Mouse (Mus musculus) forebrain, embryonic 13.5 days (tissue): ENCODE measurements around the gene Mbl2. TPM values are rescaled to one million over a fixed set of nuclear protein-coding genes. Genes with fewer than 3 reads are reported as not detected.
A peak's percentile ranks its signal among the peaks of the same experiment; 100 is the strongest.
"Not testable (repeated sequence)": the region's sequence is repeated elsewhere in the genome, so short reads cannot be mapped to it uniquely, and the experiment has no call there.

Source experiments
- ATAC-seq: fragments of 200-750 bp; cut with Nextera tagmentation; 2 replicates; pipeline ENCODE4 v1.8.0; 2017
- H3K27ac ChIP-seq: fragments of 300-500 bp; sonication (generic); 2 replicates; pipeline ENCODE4 v1.5.1; 2015; ENCODE audit warnings: inconsistent platforms, mild to moderate bottlenecking, moderate library complexity
- H3K27me3 ChIP-seq: fragments of 300-500 bp; sonication (generic); 2 replicates; pipeline ENCODE4 v1.6.1; 2015; ENCODE audit warnings: mild to moderate bottlenecking, inconsistent platforms
- H3K36me3 ChIP-seq: fragments of 300-500 bp; sonication (generic); 2 replicates; pipeline ENCODE4 v1.6.1; 2015; ENCODE audit warnings: mild to moderate bottlenecking, inconsistent platforms; ENCODE audit not compliant: poor library complexity, severe bottlenecking
- H3K4me1 ChIP-seq: fragments of 300-500 bp; sonication (generic); 2 replicates; pipeline ENCODE4 v1.6.1; 2015; ENCODE audit warnings: inconsistent platforms
- H3K4me2 ChIP-seq: fragments of 300-500 bp; sonication (generic); 2 replicates; pipeline ENCODE4 v1.6.1; 2015; ENCODE audit warnings: inconsistent platforms, mild to moderate bottlenecking, moderate library complexity
- H3K4me3 ChIP-seq: fragments of 300-500 bp; sonication (generic); 2 replicates; pipeline ENCODE4 v1.5.1; 2015; ENCODE audit warnings: mild to moderate bottlenecking, inconsistent platforms
- H3K9ac ChIP-seq: fragments of 300-500 bp; sonication (generic); 2 replicates; pipeline ENCODE4 v1.6.1; 2015; ENCODE audit warnings: mild to moderate bottlenecking, inconsistent platforms
- H3K9me3 ChIP-seq: fragments of 300-500 bp; sonication (generic); replicated peaks from 2 replicates; pipeline ENCODE4 v1.6.1; 2016; ENCODE audit warnings: inconsistent platforms
- WGBS: fragments of 180-500 bp; shearing (Covaris S2); methylation state at CpG from one replicate; pipeline ENCODE4 v1.1.7; 2015; 5-methylcytosine and 5-hydroxymethylcytosine counted together
- polyA plus RNA-seq: library from polyadenylated mRNA; unstranded; fragments of >200 nt; fragmentation: Nextera tagmentation; extraction: Ambion mirVana; gene quantifications from 2 replicates; pipeline ENCODE4 v1.2.1, GENCODE M21; 2015

Mbl2 gene
- polyA plus RNA-seq: not detected in 2 replicates

DNA sequence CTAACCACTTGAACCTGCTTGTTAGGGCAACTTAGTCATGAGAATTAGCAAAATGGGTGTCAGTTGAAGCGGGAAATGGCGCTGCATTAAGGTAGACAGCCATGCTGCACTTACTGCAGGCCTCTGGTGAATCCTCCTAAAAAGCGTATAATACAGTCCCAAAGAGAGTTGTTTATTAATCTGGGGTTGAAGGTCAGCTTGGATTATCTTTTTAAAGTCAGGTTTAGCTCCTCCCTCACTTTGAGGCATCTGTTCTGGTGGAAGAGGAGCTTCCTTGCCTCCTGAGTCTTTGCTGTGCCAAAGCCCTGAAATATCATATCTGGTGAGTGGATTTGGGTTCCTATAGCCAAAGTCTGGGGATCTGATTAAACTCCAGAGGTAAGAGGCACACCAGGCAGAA is at the start of gene Mbl2:
Mbl2 (plus strand) TSS at position 252 of the 400 bp plus-strand sequence.
- WGBS: 97% methylated on average over 3 of the region's 3 CpGs
- Histone ChIP-seq H3K4me3 (no peak within 1 kb of the TSS), H3K4me2 (no peak within 1 kb of the TSS)

DNA sequence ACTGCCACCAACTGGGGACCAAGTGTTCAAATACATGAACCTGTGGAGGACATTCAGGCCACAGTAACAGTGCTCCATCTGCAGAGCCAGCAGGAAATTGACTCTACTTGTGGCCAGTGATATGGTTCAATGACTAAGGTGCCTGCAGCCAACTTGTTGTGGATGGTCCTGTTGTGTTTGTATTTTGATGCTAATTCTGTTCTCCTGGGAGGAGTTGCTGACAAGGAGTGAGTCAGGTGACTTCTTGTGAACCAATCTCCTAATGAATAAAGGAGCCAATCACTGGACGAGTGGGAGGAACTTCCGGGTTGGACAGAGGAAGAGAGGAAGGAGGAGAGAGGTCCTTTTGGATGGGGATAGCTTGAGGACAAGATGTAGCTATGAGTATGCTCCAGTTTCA is 47.2 kb upstream of the Mbl2 start:
- 86% methylated on average over 2 of the region's 2 CpGs for WGBS
- no peak for ATAC-seq
- Histone ChIP-seq H3K4me1 (no peaks in the 10 kb centered on the region), H3K27me3 (no peaks in the 10 kb centered on the region), H3K4me3 (no peak overlapping the region), H3K4me2 (no peak overlapping the region), H3K36me3 (no peaks in the 10 kb centered on the region), H3K9me3 (no peaks in the 10 kb centered on the region; the same call in 1 of the 2 replicates), H3K9ac (no peak overlapping the region), H3K27ac (no peak overlapping the region)

More for the DNA sequence above, at the start of gene Mbl2:
- Histone ChIP-seq H3K27ac (no peak within 1 kb of the TSS), H3K9me3 (no peaks in the 10 kb centered on the region), H3K36me3 (no peaks in the 10 kb centered on the region), H3K27me3 (no peaks in the 10 kb centered on the region), H3K4me1 (no peaks in the 10 kb centered on the region), H3K9ac (no peak within 1 kb of the TSS)
- no peak for ATAC-seq

DNA sequence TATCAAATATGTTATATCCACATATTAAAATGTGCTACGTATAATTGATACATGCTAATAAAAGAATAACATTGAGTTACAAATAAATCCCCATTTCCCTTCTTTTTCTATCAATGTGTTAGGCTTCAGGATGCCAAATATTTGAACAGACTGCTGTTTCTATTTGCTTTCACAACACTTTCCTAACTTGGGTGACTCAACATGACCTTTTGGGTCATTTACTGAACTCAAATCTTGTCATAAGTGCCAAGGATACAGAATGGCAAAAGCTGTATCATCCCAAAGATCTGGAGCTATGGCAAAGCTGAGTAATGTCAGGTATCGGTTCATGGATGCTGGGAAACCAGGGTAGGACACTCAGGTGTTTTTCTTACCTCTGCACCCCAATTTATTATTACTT is 45.5 kb upstream of the Mbl2 start:
- H3K27ac ChIP-seq: no peak overlapping the region
- H3K27me3 ChIP-seq: no peaks in the 10 kb centered on the region
- 90% methylated on average over 2 of the region's 2 CpGs for WGBS
- no peak overlapping the region for H3K4me2 ChIP-seq
- no peaks in the 10 kb centered on the region for H3K4me1 ChIP-seq
- H3K9me3 ChIP-seq: no peaks in the 10 kb centered on the region; the same call in 1 of the 2 replicates
- H3K4me3 ChIP-seq: no peak overlapping the region
- no peaks in the 10 kb centered on the region for H3K36me3 ChIP-seq
- no peak overlapping the region for H3K9ac ChIP-seq
- ATAC-seq: no peak

DNA sequence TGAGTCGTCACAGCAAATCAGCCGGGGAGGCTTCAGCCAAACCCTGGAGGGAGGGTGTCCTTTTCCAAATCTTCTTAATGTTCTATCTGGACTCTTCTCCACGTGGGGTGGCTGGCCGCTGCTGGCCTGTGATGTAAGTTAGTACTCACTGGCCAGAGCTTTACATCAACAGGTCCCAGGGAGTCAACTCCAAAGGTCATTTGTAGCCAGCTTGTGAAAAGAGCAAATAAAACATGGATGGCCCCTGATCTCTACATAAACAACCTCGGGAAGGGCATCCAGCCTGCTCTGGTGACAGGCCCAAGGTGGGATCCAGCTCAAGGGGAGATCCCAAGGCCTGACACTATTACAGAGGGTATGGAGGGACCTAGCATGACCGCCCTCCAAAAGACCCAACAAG is 37.7 kb upstream of the Mbl2 start:
- H3K9me3 ChIP-seq: no peaks in the 10 kb centered on the region
- H3K36me3 ChIP-seq: no peaks in the 10 kb centered on the region
- WGBS: 84% methylated on average over 6 of the region's 6 CpGs
- H3K27me3 ChIP-seq: no peaks in the 10 kb centered on the region
- no peak overlapping the region for H3K27ac ChIP-seq
- no peak overlapping the region for H3K9ac ChIP-seq
- no peak overlapping the region for H3K4me2 ChIP-seq
- H3K4me1 ChIP-seq: no peaks in the 10 kb centered on the region
- no peak for ATAC-seq
- H3K4me3 ChIP-seq: no peak overlapping the region

DNA sequence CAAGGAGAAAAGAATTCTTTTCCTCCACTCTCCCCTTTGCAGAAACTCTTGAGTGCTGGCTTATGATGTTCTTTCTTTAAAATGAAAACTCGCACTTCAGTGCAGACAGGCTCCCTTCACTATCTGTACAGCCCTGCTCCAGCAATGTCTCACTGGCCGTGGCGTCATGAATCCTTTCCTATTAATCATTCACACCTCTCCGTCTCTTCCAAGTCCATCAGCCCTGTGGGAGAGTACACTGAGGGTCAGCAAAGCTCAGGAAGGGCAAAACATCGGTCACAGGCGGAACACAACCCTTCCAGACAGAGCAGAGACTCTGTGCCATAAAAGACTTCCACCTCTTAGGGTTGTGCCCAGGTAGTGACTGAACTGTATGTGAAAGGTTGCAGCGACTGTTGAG is 30.6 kb upstream of the Mbl2 start:
- H3K27ac ChIP-seq: no peak overlapping the region
- H3K27me3 ChIP-seq: no peaks in the 10 kb centered on the region
- H3K4me1 ChIP-seq: no peaks in the 10 kb centered on the region
- ATAC-seq: no peak
- no peak overlapping the region for H3K4me2 ChIP-seq
- no peaks in the 10 kb centered on the region for H3K36me3 ChIP-seq
- H3K9ac ChIP-seq: no peak overlapping the region
- 89% methylated on average over 7 of the region's 7 CpGs for WGBS
- H3K4me3 ChIP-seq: no peak overlapping the region
- H3K9me3 ChIP-seq: no peaks in the 10 kb centered on the region

DNA sequence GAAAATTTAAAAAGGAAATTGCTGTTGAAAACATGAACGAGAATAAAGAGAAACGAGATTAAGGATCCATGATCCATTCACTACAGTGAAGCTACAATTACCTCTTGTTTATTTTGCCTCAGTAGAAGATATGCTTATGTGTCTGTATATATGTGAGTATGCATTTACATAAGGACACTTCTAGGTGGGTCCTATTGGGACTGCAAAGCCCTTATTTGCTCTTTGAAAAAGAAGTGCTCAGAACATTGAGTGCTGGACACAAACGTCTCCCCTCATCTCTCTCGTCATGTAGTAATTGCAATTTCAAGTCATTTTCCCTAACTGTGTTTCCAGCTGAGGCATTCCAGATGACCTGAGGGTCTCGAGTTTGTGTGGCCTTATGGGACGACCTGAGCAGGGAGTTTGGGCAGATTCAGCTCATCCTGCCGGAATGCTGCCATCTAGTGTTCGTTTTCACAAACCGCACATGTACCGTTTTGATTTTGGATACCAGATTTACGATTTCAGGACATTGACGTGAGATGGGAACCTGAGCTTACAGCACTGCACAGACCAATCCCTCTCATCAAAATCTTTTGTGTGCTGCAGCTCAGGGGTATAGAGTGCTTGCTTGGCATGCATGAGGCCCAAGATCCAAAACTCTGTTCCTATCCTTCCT is 27.5 kb upstream of the Mbl2 start:
- Histone ChIP-seq H3K4me1 (no peaks in the 10 kb centered on the region), H3K9me3 (no peaks in the 10 kb centered on the region), H3K36me3 (no peaks in the 10 kb centered on the region), H3K4me3 (no peak overlapping the region), H3K4me2 (no peak overlapping the region), H3K9ac (no peak overlapping the region), H3K27me3 (no peaks in the 10 kb centered on the region), H3K27ac (no peak overlapping the region)
- peak; percentile 67 for ATAC-seq
- 19% methylated on average over 12 of the region's 12 CpGs for WGBS

DNA sequence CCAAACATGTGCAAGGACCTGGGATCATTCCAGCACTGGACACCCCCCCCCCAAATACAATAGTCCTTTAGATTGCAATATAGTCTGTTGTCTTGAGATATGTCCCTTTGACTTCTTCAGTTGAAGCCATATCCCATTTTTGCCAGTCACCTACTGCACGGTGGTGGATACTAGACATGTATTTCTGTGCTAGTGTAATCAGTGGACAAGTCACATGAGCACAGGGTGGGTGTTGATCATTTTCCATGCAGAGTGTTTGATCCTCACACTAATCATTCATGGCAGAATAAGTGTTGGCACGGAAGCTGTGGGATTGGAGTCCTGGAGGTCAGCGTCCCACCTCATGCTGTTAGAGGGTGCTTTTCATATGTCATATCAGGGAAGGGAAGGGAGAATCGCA is 26.9 kb upstream of the Mbl2 start:
- H3K9ac ChIP-seq: no peak overlapping the region
- no peak overlapping the region for H3K4me2 ChIP-seq
- no peaks in the 10 kb centered on the region for H3K27me3 ChIP-seq
- WGBS: 85% methylated on average over 4 of the region's 4 CpGs
- H3K4me3 ChIP-seq: no peak overlapping the region
- no peak overlapping the region for H3K27ac ChIP-seq
- no peaks in the 10 kb centered on the region for H3K9me3 ChIP-seq
- no peak for ATAC-seq
- no peaks in the 10 kb centered on the region for H3K4me1 ChIP-seq
- H3K36me3 ChIP-seq: no peaks in the 10 kb centered on the region

DNA sequence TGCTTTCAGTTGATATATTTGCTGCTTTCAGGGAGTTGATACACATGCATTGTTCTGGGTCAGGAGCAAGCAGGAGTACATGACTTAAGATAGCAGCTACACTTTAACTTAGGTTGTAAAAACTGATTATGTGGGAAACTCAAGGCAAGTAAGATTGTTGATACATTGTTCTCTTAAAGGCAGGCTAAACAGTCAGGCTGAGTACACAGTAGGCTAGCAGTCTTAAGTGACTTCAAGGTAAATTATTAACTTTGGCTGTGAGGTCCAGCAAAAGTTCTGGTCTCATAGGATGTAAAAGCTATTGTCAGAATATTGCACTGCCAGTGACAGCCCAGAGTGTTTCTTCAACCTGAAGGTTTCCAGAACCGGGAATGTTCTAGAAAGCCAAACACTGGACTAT is 25.8 kb upstream of the Mbl2 start:
- WGBS: 96% methylated on average over 1 of the region's 1 CpGs
- no peaks in the 10 kb centered on the region for H3K4me1 ChIP-seq

DNA sequence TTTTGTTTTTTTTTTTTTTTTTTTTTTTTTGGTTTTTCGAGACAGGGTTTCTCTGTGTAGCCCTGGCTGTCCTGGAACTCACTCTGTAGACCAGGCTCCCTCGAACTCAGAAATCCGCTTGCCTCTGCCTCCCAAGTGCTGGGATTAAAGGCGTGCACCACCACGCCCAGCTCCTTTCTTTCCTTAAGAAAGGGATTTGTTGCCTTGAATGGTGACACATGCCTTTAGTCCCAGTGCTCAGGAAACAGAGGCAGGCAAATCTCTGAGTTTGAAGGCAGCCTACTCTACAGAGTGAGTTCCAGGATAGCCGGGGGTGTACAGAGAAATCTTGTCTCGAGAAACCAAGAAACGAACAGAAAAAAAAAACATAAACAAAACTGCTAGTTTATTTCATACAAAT is 23.7 kb upstream of the Mbl2 start:
- H3K9ac ChIP-seq, H3K36me3 ChIP-seq, H3K27ac ChIP-seq, H3K9me3 ChIP-seq, H3K4me2 ChIP-seq, H3K4me3 ChIP-seq, H3K27me3 ChIP-seq, ATAC-seq, H3K4me1 ChIP-seq: not testable (repeated sequence)
- 90% methylated on average over 7 of the region's 8 CpGs for WGBS

More for the DNA sequence above, 25.8 kb upstream of the Mbl2 start:
- Histone ChIP-seq H3K4me2 (no peak overlapping the region), H3K9ac (no peak overlapping the region), H3K9me3 (no peaks in the 10 kb centered on the region), H3K4me3 (no peak overlapping the region), H3K36me3 (no peaks in the 10 kb centered on the region), H3K27me3 (no peaks in the 10 kb centered on the region), H3K27ac (no peak overlapping the region)
- ATAC-seq: no peak

DNA sequence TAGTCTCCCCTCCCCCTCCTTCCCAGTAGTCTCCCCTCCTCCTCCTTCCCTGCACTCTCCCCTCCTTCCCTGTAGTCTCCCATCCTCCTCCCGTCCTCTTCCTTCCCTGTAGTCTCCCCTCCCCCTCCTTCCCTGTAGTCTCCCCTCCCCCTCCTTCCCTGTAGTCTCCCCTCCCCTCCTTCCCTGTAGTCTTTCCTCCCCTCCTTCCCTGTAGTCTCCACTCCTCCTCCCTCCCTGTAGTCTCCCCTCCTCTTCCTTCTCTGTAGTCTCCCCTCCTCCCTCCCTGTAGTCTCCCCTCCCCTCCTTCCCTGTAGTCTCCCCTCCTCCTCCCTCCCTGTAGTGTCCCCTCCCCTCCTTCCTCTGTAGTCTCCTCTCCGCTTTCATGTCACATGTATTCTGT is 18.7 kb upstream of the Mbl2 start:
- Histone ChIP-seq H3K27ac (no peak overlapping the region), H3K4me2 (no peak overlapping the region), H3K36me3 (no peaks in the 10 kb centered on the region), H3K4me3 (no peak overlapping the region), H3K9me3 (no peaks in the 10 kb centered on the region), H3K4me1 (no peaks in the 10 kb centered on the region), H3K9ac (no peak overlapping the region), H3K27me3 (no peaks in the 10 kb centered on the region)
- no peak for ATAC-seq
- 21% methylated on average over 2 of the region's 2 CpGs for whole genome bisulfite sequencing

DNA sequence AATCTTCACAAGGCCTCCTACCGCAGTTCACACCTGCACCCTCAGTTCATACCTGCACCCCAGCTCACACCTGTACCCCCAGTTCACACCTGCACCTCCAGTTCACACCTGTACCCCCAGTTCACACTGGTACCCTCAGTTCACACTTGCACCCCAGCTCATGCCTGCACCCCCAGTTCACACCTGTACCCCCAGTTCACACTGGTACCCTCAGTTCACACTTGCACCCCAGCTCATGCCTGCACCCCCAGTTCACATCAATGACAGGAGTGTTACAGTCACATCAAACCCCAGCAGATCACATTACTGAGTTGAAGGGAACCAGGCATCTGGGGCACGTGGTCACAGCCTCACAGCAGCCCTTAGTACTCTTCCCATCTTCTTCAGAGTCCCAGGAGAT is 17.0 kb upstream of the Mbl2 start:
- 73% methylated on average over 2 of the region's 2 CpGs for WGBS
- not testable (repeated sequence) for H3K4me1 ChIP-seq, H3K4me3 ChIP-seq, H3K27me3 ChIP-seq, H3K9me3 ChIP-seq, H3K9ac ChIP-seq, H3K27ac ChIP-seq, ATAC-seq, H3K4me2 ChIP-seq, H3K36me3 ChIP-seq

DNA sequence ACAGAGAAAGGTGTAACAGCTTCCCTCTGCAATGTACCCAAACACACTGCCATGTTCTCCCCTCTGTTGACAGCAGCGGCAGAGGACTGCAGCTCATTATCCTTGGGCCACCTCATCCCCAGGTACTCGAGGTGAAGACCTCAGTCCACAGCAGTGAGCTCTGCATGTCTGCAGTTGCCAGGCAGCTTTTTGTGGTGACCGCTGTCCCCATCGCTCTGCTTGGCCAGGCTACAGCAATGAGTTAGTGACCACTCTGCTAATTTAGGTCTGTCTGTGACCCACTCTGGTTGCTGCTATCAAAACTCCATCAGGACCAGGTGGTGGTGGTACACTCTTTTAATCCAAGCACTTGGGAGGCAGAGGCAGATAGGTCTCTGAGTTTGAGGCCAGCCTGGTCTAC is 16.6 kb upstream of the Mbl2 start:
- Histone ChIP-seq H3K9ac (no peak overlapping the region), H3K9me3 (no peaks in the 10 kb centered on the region), H3K27me3 (no peaks in the 10 kb centered on the region), H3K4me1 (no peaks in the 10 kb centered on the region), H3K4me3 (no peak overlapping the region), H3K4me2 (no peak overlapping the region), H3K36me3 (no peaks in the 10 kb centered on the region), H3K27ac (no peak overlapping the region)
- no peak for ATAC-seq
- 86% methylated on average over 4 of the region's 4 CpGs for WGBS

DNA sequence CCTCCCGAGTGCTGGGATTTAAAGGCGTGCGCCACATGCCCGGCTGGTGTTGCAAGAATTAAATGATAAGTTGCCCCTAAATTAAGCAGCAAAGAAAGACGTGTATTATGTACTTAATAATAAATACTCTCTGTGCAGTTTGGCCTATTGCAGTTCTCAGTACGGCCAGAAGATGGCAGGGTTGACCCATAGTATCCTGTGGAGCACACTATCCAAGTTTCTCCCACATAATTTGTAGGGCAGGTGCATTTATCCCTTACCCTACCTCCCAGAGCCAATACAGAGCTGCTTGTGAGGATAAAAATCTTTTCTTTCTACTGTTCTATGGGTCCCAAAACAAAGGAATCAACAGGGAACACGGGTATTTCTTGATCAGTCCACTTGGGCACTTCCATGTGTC is 15.4 kb upstream of the Mbl2 start:
- WGBS: 32% methylated on average over 7 of the region's 7 CpGs
- Histone ChIP-seq H3K9me3 (no peaks in the 10 kb centered on the region), H3K4me2 (no peak overlapping the region), H3K9ac (no peak overlapping the region), H3K4me1 (no peaks in the 10 kb centered on the region), H3K4me3 (no peak overlapping the region), H3K27ac (no peak overlapping the region), H3K36me3 (no peaks in the 10 kb centered on the region), H3K27me3 (no peaks in the 10 kb centered on the region)
- ATAC-seq: peak; percentile 83; the same call in 1 of the 2 replicates
